Mouse (Mus musculus): Measurements from ENCODE around the gene Atf4. TPM values are rescaled to one million over a fixed set of nuclear protein-coding genes. Genes with fewer than 3 reads are reported as not detected.

Atf4 gene
- polyA plus RNA-seq, 1 experiment from 2014 or later = 140 TPM

GRCm38 (mm10) chr15:80261100-80261499 is 6.1 kb downstream of the Atf4 start:
- Histone ChIP-seq H3K4me2 (ENCODE audit: low read depth, low read length) (no peak overlapping the region), H3K9ac (ENCODE audit: low read depth, low read length) (no peak overlapping the region), H3K4me1 (ENCODE audit: control insufficient read depth, insufficient read depth, low read length) (peaks cover 10% of the 10 kb centered on the region), H3K27me3 (replicated peaks; ENCODE audit: control insufficient read depth, insufficient read depth, low read length) (no peaks in the 10 kb centered on the region), H3K36me3 (ENCODE audit: control insufficient read depth, insufficient read depth, low read length) (peaks cover 50% of the 10 kb centered on the region), H3K27ac (replicated peaks; ENCODE audit: low read depth, low read length) (no peak overlapping the region), H3K4me3 (ENCODE audit: low read depth, low read length) (no peak overlapping the region), H3K9me3 (ENCODE audit: control insufficient read depth, low read length) (no peaks in the 10 kb centered on the region)
- ATAC-seq (ENCODE audit: low read depth) (no peak), DNase-seq (ENCODE audit: low spot score) (no peak)
- 72% methylated on average over 7 of the region's 7 CpGs for WGBS

DNA sequence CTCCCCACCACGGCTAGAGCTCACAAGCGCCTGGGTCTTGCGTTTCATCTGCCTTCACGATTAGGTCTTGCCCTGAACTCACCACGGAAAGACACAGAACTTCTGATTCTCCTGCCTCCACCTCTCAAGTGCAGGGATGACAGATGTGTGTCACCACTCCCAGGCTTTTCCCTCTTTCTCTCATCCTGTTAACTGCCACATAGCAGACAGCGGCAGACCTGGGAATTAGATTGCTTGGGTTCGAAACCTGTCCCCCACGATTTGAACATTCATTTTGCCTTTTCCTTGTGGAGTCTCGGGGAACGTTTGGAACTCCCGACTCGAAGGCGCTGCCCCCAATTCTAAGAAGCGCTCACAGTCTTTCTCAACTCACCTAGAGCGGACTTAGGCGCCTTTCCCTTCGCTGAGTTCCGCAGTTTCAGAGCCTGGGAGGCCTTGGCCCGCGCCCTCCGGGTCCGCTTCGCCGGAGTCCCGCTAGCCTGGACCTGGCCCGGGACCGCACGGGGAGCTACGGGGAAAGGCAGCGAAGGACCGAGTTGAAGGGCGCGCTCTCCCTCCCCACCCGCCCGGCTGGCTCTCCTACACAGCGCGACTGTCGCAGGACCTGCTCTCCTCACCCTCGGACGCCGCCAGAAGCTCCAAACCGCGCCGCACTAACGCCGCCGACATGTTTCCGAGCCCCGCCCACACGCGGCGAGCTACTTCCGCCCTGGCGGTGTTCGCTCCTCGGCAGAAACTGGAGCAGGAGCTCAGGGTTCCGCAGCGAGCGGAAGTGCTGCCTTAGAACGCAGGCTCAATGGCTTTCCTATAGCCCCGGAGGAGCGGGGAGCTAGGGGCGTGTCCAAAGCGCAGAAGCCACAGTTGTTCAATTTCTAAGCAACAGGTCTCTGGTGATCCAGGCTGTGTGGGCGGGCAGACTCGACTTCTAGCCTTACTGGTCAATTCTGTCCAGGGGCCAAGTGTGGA is 8.9 kb downstream of the Atf4 start, which contains the start of gene Rps19bp1:
Rps19bp1 (minus strand) TSS at position 706 of the 966 bp plus-strand sequence.
- Histone ChIP-seq H3K4me1 (ENCODE audit: control insufficient read depth, insufficient read depth, low read length) (peaks cover 3% of the 10 kb centered on the region; the same call in 1 of the 2 replicates), H3K9ac (ENCODE audit: low read depth, low read length) (peak within 1 kb of the TSS; percentile 89), H3K27ac (replicated peaks; ENCODE audit: low read depth, low read length) (peak within 1 kb of the TSS; percentile 44; the same call in 1 of the 2 replicates), H3K9me3 (ENCODE audit: control insufficient read depth, low read length) (no peaks in the 10 kb centered on the region), H3K36me3 (ENCODE audit: control insufficient read depth, insufficient read depth, low read length) (peaks cover 23% of the 10 kb centered on the region), H3K27me3 (replicated peaks; ENCODE audit: control insufficient read depth, insufficient read depth, low read length) (no peaks in the 10 kb centered on the region), H3K4me2 (ENCODE audit: low read depth, low read length) (peak within 1 kb of the TSS; percentile 90), H3K4me3 (ENCODE audit: low read depth, low read length) (peak within 1 kb of the TSS; percentile 89)
- 2% methylated on average over 41 of the region's 66 CpGs for WGBS
- DNase-seq (ENCODE audit: low spot score) = peak; percentile 97
- peak; percentile 94 for ATAC-seq (ENCODE audit: low read depth)

DNA sequence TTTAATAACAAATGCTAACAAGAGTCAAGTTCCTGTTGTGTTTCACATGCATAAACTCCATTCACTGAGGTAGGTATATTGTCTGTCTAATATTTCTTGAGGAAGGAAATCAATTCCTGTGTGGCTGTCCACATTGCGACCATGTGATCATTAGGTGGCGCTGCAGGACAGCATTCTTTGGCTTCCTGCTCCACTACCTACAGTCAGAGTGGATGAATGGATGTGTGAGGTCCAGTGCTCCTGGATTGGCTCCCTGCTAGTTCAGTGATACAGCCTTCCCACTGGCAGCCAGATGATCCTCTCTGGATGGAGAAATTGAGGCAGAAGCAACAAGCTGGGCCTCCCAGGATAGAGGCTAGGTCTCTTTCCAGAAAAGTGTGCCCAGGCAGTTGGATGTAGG is 11.3 kb downstream of the Atf4 start:
- 0% methylated on average over 2 of the region's 2 CpGs for WGBS
- Histone ChIP-seq H3K9ac (ENCODE audit: low read depth, low read length) (no peak overlapping the region), H3K4me1 (ENCODE audit: control insufficient read depth, insufficient read depth, low read length) (peaks cover 3% of the 10 kb centered on the region; the same call in 1 of the 2 replicates), H3K27ac (replicated peaks; ENCODE audit: low read depth, low read length) (no peak overlapping the region), H3K4me2 (ENCODE audit: low read depth, low read length) (no peak overlapping the region), H3K36me3 (ENCODE audit: control insufficient read depth, insufficient read depth, low read length) (0 out of 2 replicates have a peak, but pooled peaks cover 2% of the 10 kb centered on the region), H3K27me3 (replicated peaks; ENCODE audit: control insufficient read depth, insufficient read depth, low read length) (no peaks in the 10 kb centered on the region), H3K4me3 (ENCODE audit: low read depth, low read length) (no peak overlapping the region), H3K9me3 (ENCODE audit: control insufficient read depth, low read length) (no peaks in the 10 kb centered on the region)
- ATAC-seq (ENCODE audit: low read depth) (0 out of 2 replicates have a peak, but pooled peaks have one; percentile 23), DNase-seq (ENCODE audit: low spot score) (peak; percentile 82)

GRCm38 (mm10) chr15:80271858-80272396 is 16.9 kb downstream of the Atf4 start:
- no peak for ATAC-seq (ENCODE audit: low read depth)
- Histone ChIP-seq H3K27me3 (replicated peaks; ENCODE audit: control insufficient read depth, insufficient read depth, low read length) (no peaks in the 10 kb centered on the region), H3K4me1 (ENCODE audit: control insufficient read depth, insufficient read depth, low read length) (no peaks in the 10 kb centered on the region), H3K27ac (replicated peaks; ENCODE audit: low read depth, low read length) (no peak overlapping the region), H3K4me2 (ENCODE audit: low read depth, low read length) (no peak overlapping the region), H3K4me3 (ENCODE audit: low read depth, low read length) (no peak overlapping the region), H3K36me3 (ENCODE audit: control insufficient read depth, insufficient read depth, low read length) (no peaks in the 10 kb centered on the region), H3K9me3 (ENCODE audit: control insufficient read depth, low read length) (no peaks in the 10 kb centered on the region), H3K9ac (ENCODE audit: low read depth, low read length) (no peak overlapping the region)
- WGBS = 74% methylated on average over 3 of the region's 3 CpGs
- no peak for DNase-seq (ENCODE audit: low spot score)

DNA sequence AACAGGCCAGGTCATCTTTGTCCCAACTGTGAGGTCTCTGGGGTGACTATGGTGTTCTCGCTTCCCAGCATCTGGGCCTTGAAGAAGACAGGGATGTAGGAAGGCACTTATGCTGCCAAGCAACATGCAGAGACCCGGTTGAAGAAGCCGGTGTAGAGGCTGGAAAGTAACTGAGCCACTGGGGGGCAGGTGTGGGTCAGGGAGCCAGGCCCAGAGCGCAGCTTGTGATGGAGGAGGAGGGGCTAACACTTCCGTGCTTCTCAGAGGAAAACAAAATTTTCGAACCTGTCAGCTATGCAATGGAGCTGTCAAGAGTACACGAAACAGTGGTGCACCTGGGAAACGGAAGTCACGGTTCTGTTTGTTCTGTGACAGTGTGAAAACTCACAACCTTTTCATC is 22.1 kb downstream of the Atf4 start:
- no peak for DNase-seq (ENCODE audit: low spot score)
- 47% methylated on average over 9 of the region's 9 CpGs for WGBS
- Histone ChIP-seq H3K4me3 (ENCODE audit: low read depth, low read length) (no peak overlapping the region), H3K27ac (replicated peaks; ENCODE audit: low read depth, low read length) (no peak overlapping the region), H3K27me3 (replicated peaks; ENCODE audit: control insufficient read depth, insufficient read depth, low read length) (no peaks in the 10 kb centered on the region; the same call in 1 of the 2 replicates), H3K9ac (ENCODE audit: low read depth, low read length) (no peak overlapping the region), H3K9me3 (ENCODE audit: control insufficient read depth, low read length) (no peaks in the 10 kb centered on the region), H3K4me1 (ENCODE audit: control insufficient read depth, insufficient read depth, low read length) (no peaks in the 10 kb centered on the region), H3K4me2 (ENCODE audit: low read depth, low read length) (no peak overlapping the region), H3K36me3 (ENCODE audit: control insufficient read depth, insufficient read depth, low read length) (no peaks in the 10 kb centered on the region)
- no peak for ATAC-seq (ENCODE audit: low read depth)

GRCm38 (mm10) chr15:80277625-80278024 is 22.6 kb downstream of the Atf4 start:
- H3K4me1 ChIP-seq (ENCODE audit: control insufficient read depth, insufficient read depth, low read length) = no peaks in the 10 kb centered on the region
- H3K27ac ChIP-seq (replicated peaks; ENCODE audit: low read depth, low read length) = no peak overlapping the region
- no peak overlapping the region for H3K4me2 ChIP-seq (ENCODE audit: low read depth, low read length)
- peak; percentile 77 for DNase-seq (ENCODE audit: low spot score)
- ATAC-seq (ENCODE audit: low read depth) = no peak
- 0% methylated on average over 6 of the region's 6 CpGs for WGBS
- no peak overlapping the region for H3K4me3 ChIP-seq (ENCODE audit: low read depth, low read length)
- no peaks in the 10 kb centered on the region; the same call in 1 of the 2 replicates for H3K27me3 ChIP-seq (replicated peaks; ENCODE audit: control insufficient read depth, insufficient read depth, low read length)
- H3K36me3 ChIP-seq (ENCODE audit: control insufficient read depth, insufficient read depth, low read length) = no peaks in the 10 kb centered on the region
- no peak overlapping the region for H3K9ac ChIP-seq (ENCODE audit: low read depth, low read length)
- H3K9me3 ChIP-seq (ENCODE audit: control insufficient read depth, low read length) = no peaks in the 10 kb centered on the region

- DNase-seq (ENCODE audit: low spot score) (no peak), ATAC-seq (ENCODE audit: low read depth) (no peak)
- Histone ChIP-seq H3K27me3 (replicated peaks; ENCODE audit: control insufficient read depth, insufficient read depth, low read length) (peaks cover 4% of the 10 kb centered on the region; the same call in 1 of the 2 replicates), H3K36me3 (ENCODE audit: control insufficient read depth, insufficient read depth, low read length) (no peaks in the 10 kb centered on the region), H3K4me2 (ENCODE audit: low read depth, low read length) (no peak overlapping the region), H3K4me3 (ENCODE audit: low read depth, low read length) (no peak overlapping the region), H3K9me3 (ENCODE audit: control insufficient read depth, low read length) (no peaks in the 10 kb centered on the region), H3K9ac (ENCODE audit: low read depth, low read length) (no peak overlapping the region), H3K4me1 (ENCODE audit: control insufficient read depth, insufficient read depth, low read length) (no peaks in the 10 kb centered on the region), H3K27ac (replicated peaks; ENCODE audit: low read depth, low read length) (no peak overlapping the region)
- WGBS = 75% methylated on average over 5 of the region's 5 CpGs
Observed at GRCm38 (mm10) chr15:80278121-80278759, 23.3 kb downstream of the Atf4 start.

DNA sequence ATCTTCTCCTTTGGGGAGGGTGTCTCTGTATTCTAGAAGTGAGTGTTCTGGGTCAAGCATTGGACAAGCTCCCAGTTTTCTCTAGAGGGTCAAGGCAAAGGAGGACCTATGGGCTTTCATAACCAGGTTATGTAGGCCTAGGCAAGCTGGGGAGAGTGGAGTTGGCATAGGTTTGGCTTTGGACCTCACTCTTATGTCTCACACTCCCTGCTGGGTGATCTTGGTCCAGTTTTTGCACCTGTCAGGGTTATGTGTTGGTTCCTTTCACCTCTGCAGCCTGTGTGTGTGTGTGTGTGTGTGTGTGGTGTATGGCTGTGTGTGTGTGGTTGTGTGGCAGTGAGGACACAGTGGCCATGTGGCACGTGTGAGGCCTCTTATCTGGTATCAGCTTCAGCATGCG is 24.1 kb downstream of the Atf4 start:
- Histone ChIP-seq H3K4me2 (ENCODE audit: low read depth, low read length) (no peak overlapping the region), H3K36me3 (ENCODE audit: control insufficient read depth, insufficient read depth, low read length) (no peaks in the 10 kb centered on the region), H3K4me1 (ENCODE audit: control insufficient read depth, insufficient read depth, low read length) (no peaks in the 10 kb centered on the region), H3K9ac (ENCODE audit: low read depth, low read length) (no peak overlapping the region), H3K4me3 (ENCODE audit: low read depth, low read length) (no peak overlapping the region), H3K9me3 (ENCODE audit: control insufficient read depth, low read length) (no peaks in the 10 kb centered on the region), H3K27ac (replicated peaks; ENCODE audit: low read depth, low read length) (no peak overlapping the region), H3K27me3 (replicated peaks; ENCODE audit: control insufficient read depth, insufficient read depth, low read length) (peaks cover 11% of the 10 kb centered on the region)
- DNase-seq (ENCODE audit: low spot score) (no peak), ATAC-seq (ENCODE audit: low read depth) (no peak)
- WGBS = 72% methylated on average over 2 of the region's 2 CpGs

Measured in embryonic facial prominence, embryonic 14.5 days (tissue).